17 mouse cellular contexts compared by ENCODE assay signal in the genomic region with DNA sequence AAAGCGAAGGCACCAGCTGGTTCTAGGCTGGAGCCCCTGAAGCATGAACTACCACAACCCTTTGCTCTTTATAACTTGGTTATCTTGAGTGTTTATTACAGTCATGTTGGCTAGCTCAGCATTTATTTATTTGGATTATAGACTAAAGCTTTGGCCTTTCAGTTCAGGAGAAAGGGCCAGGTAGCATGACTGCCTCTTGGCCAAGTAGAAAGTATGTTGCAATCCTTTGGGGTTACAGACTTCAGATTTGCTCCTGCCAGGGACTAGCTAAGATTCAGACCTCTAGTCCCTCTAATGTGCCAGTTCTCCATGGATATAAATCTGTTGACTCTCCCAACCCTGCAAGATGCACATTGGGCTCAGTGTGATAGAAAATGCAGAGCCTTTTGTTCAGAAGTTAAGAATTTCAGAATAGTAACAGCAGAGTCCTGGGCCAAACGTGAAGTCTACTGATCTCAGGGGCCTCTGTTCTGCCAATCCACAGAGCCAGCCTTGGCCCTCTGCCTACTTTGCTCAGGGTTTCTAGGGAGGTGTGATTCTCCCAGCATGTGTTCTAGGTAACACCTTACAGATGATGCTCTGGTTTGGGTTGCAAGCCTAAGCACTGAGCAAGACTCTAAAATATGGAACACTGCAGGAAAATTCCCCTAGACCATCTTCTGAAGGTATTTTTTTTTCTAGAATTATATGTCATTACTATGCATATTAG.
A peak's percentile ranks its signal among the peaks of the same experiment; 100 is the strongest.
DNase-seq lines count a peak whose midpoint lies in the region; ATAC-seq and TF ChIP-seq lines count a peak whose summit lies in the region.
"Had no signal": no experiment of that assay in that cellular context is flagged by ENCODE, and none has a peak within 500 bp of the region (broad histone marks: within the 10 kb centered on the region; RNA-seq: fewer than 3 reads in every experiment).

No protein-coding gene starts in this region.

- H3K27me3 ChIP-seq in cerebellum, adult 2 months (ENCODE audit: control insufficient read depth, insufficient read depth, low read length) = no peaks in the 10 kb centered on the region
- H3K27me3 ChIP-seq in midbrain, postnatal 0 days (ENCODE audit: insufficient read depth, low read length) = no peaks in the 10 kb centered on the region
- H3K27me3 ChIP-seq in midbrain, embryonic 11.5 days (ENCODE audit: control insufficient read depth, insufficient read depth, low read length) = no peaks in the 10 kb centered on the region
- H3K27me3 ChIP-seq in intestine, embryonic 16.5 days (replicated peaks; ENCODE audit: control insufficient read depth, insufficient read depth, low read length) = no peaks in the 10 kb centered on the region
- H3K27me3 ChIP-seq: forebrain, embryonic 15.5 days; heart, embryonic 13.5 days; limb, embryonic 15.5 days; stomach, embryonic 15.5 days had no signal

- no peaks in the 10 kb centered on the region for H3K36me3 ChIP-seq in midbrain, postnatal 0 days (ENCODE audit: insufficient read depth, low read length)
- H3K36me3 ChIP-seq in midbrain, embryonic 11.5 days (ENCODE audit: control insufficient read depth, insufficient read depth, low read length) = no peaks in the 10 kb centered on the region
- no peaks in the 10 kb centered on the region for H3K36me3 ChIP-seq in intestine, embryonic 16.5 days (ENCODE audit: control insufficient read depth, insufficient read depth, low read length)
- H3K36me3 ChIP-seq: forebrain, embryonic 15.5 days; heart, embryonic 13.5 days; limb, embryonic 15.5 days; stomach, embryonic 15.5 days had no signal

- ATAC-seq in midbrain, postnatal 0 days (ENCODE audit: low FRiP score) = no peak
- no peak for ATAC-seq in midbrain, embryonic 11.5 days (ENCODE audit: low FRiP score)
- ATAC-seq in intestine, embryonic 16.5 days = no peak
- no peak for ATAC-seq in megakaryocyte progenitor cell, adult 5-6 weeks (replicated peaks; ENCODE audit: poor library complexity)
- ATAC-seq: forebrain, embryonic 15.5 days had no signal

- peak; percentile 20 for DNase-seq in cerebellum, adult 2 months
- no peak for DNase-seq in cerebellum, adult 9-10 months
- DNase-seq in midbrain, postnatal 0 days (ENCODE audit: low spot score) = peak; percentile 12
- DNase-seq in midbrain, embryonic 11.5 days (ENCODE audit: low spot score, missing footprints) = no peak
- peak; percentile 73 for DNase-seq in right cerebral cortex, adult 18-20 months
- DNase-seq in retina, embryonic 14.5 days (ENCODE audit: low spot score) = no peak
- DNase-seq: adrenal gland, postnatal 14 days; embryo, embryonic 11 days; kidney, adult 8-10 months; lung, embryonic 14.5 days; thymus, postnatal 36 days had no signal

- no peak overlapping the region for H3K9ac ChIP-seq in midbrain, postnatal 0 days (replicated peaks; ENCODE audit: low read length, poor library complexity, severe bottlenecking)
- no peak overlapping the region for H3K9ac ChIP-seq in midbrain, embryonic 11.5 days (ENCODE audit: low read length)
- no peak overlapping the region for H3K9ac ChIP-seq in intestine, embryonic 16.5 days (ENCODE audit: low read depth, low read length)
- H3K9ac ChIP-seq: forebrain, embryonic 15.5 days; heart, embryonic 13.5 days; limb, embryonic 15.5 days; lung, embryonic 14.5 days; stomach, embryonic 15.5 days had no signal

- no peak overlapping the region for H3K4me3 ChIP-seq in cerebellum, adult 2 months (replicated peaks; ENCODE audit: insufficient read depth, low read depth, low read length)
- H3K4me3 ChIP-seq in midbrain, postnatal 0 days (ENCODE audit: low read depth, low read length) = no peak overlapping the region
- H3K4me3 ChIP-seq in midbrain, embryonic 11.5 days (ENCODE audit: low read depth, low read length) = no peak overlapping the region
- no peak overlapping the region for H3K4me3 ChIP-seq in intestine, embryonic 16.5 days (ENCODE audit: low read length)
- H3K4me3 ChIP-seq: forebrain, embryonic 15.5 days; heart, embryonic 13.5 days; limb, embryonic 15.5 days; stomach, embryonic 15.5 days had no signal

- no peak overlapping the region for H3K27ac ChIP-seq in cerebellum, adult 2 months (ENCODE audit: insufficient read depth, low read length)
- no peak overlapping the region for H3K27ac ChIP-seq in midbrain, postnatal 0 days (ENCODE audit: low read depth, low read length)
- H3K27ac ChIP-seq in midbrain, embryonic 11.5 days (ENCODE audit: low read depth, low read length) = no peak overlapping the region
- no peak overlapping the region for H3K27ac ChIP-seq in intestine, embryonic 16.5 days (ENCODE audit: low read length)
- H3K27ac ChIP-seq: forebrain, embryonic 15.5 days; heart, embryonic 13.5 days; limb, embryonic 15.5 days; stomach, embryonic 15.5 days had no signal

- no peaks in the 10 kb centered on the region for H3K9me3 ChIP-seq in midbrain, postnatal 0 days (ENCODE audit: low read length)
- 0 out of 2 replicates have a peak, but pooled peaks cover 2% of the 10 kb centered on the region for H3K9me3 ChIP-seq in midbrain, embryonic 11.5 days (ENCODE audit: control insufficient read depth, low read length)
- 0 out of 2 replicates have a peak, but pooled peaks cover 2% of the 10 kb centered on the region for H3K9me3 ChIP-seq in intestine, embryonic 16.5 days (ENCODE audit: control insufficient read depth, low read length)
- H3K9me3 ChIP-seq: forebrain, embryonic 15.5 days; stomach, embryonic 15.5 days had no signal

- H3K4me2 ChIP-seq in midbrain, postnatal 0 days (ENCODE audit: low read depth, low read length, poor library complexity, severe bottlenecking) = no peak overlapping the region
- no peak overlapping the region for H3K4me2 ChIP-seq in midbrain, embryonic 11.5 days
- no peak overlapping the region for H3K4me2 ChIP-seq in intestine, embryonic 16.5 days (ENCODE audit: low read depth, low read length)
- H3K4me2 ChIP-seq: forebrain, embryonic 15.5 days; heart, embryonic 13.5 days; limb, embryonic 15.5 days; lung, embryonic 14.5 days; stomach, embryonic 15.5 days had no signal

- TF ChIP-seq CTCF in cerebellum, adult 2 months (IDR thresholded peaks at IDR 0.05; ENCODE audit: borderline replicate concordance, insufficient read depth, low read depth, low read length) = no peak
- no peak for TF ChIP-seq CTCF in midbrain, postnatal 0 days (IDR thresholded peaks at IDR 0.05)

- TF ChIP-seq POLR2A in cerebellum, adult 2 months (IDR thresholded peaks at IDR 0.05; ENCODE audit: borderline replicate concordance, insufficient read depth, low read length) = no peak

- H3K4me1 ChIP-seq in cerebellum, adult 2 months (ENCODE audit: control insufficient read depth, insufficient read depth, low read length) = no peaks in the 10 kb centered on the region
- H3K4me1 ChIP-seq in midbrain, postnatal 0 days (ENCODE audit: insufficient read depth, low read length) = peaks cover under 1% of the 10 kb centered on the region; the same call in 1 of the 2 replicates
- H3K4me1 ChIP-seq in midbrain, embryonic 11.5 days (ENCODE audit: control insufficient read depth, insufficient read depth, low read length) = no peaks in the 10 kb centered on the region
- no peaks in the 10 kb centered on the region for H3K4me1 ChIP-seq in intestine, embryonic 16.5 days (ENCODE audit: control insufficient read depth, insufficient read depth, low read length)
- H3K4me1 ChIP-seq: heart, embryonic 13.5 days; limb, embryonic 15.5 days; stomach, embryonic 15.5 days had no signal

- WGBS in cerebellum, adult 2 months = 62% methylated on average over 2 of the region's 2 CpGs
- 80% methylated on average over 2 of the region's 2 CpGs for WGBS in midbrain, postnatal 0 days
- WGBS in midbrain, embryonic 11.5 days = 80% methylated on average over 2 of the region's 2 CpGs
- WGBS in intestine, embryonic 16.5 days = 66% methylated on average over 2 of the region's 2 CpGs

Comparison
In these comparisons a context has a peak if more than half of its experiments do, and no peak if none do; other contexts are left out.
1. DNase-seq: peak in cerebellum, adult 2 months (2 of 2), midbrain, postnatal 0 days (single experiment) and right cerebral cortex, adult 18-20 months (single experiment); none in cerebellum, adult 9-10 months (single experiment), midbrain, embryonic 11.5 days (single experiment) and retina, embryonic 14.5 days (single experiment).